Mouse (Mus musculus) small intestine, adult 2 months (tissue): ENCODE data around the gene Prkg1.

Source experiments
- CTCF ChIP-seq: fragments of 200-500 bp; IDR thresholded peaks from 2 replicates; pipeline ENCODE4 v1.5.1; 2012; ENCODE audit warnings: low read depth, mild to moderate bottlenecking, control low read depth, inconsistent platforms, low read length, moderate library complexity, mixed read lengths; ENCODE audit not compliant: insufficient replicate concordance, insufficient read length; ENCODE audit errors: extremely low read depth
- POLR2A ChIP-seq: fragments of 200-500 bp; IDR thresholded peaks from 2 replicates; pipeline ENCODE4 v1.6.1; 2012; ENCODE audit warnings: low read depth, mild to moderate bottlenecking, control low read depth, inconsistent platforms, low read length, moderate library complexity

- TF ChIP-seq CTCF, result no peak
- no peak for TF ChIP-seq POLR2A
These were observed 143.1 kb downstream of the Prkg1 start for GRCm38 (mm10) chr19:31621716-31622115.
